Mouse (Mus musculus): ENCODE measurements at regions not wholly inside any gene's neighbourhood (a gene's known extent, or its start where the extent isn't known, plus 50 kb on each side); places are given as distances from the start of the nearest gene placed in this dataset.
A peak's percentile ranks its signal among the peaks of the same experiment; 100 is the strongest.

DNA sequence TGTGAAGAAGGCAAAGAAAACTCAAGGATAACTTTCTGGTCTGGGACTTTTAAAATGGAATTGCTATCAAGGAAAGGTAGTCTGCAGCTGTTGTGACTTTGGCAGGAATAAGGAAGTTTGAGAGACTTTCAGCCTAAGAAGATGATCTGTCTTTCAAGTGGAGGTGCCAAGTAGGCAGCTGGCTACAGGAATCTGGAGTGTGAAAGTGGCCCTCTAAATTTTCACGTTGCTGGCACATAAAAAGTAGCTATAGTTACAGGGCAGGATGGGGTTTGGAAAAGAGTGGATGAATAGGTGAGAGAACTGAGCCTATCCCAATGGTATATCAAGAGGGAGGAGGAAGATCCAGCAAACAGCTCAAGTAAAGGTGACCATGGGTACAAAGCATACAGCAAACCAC lies 284.4 kb upstream of the Pkdcc start:
- Histone ChIP-seq H3K36me3 (no peaks in the 10 kb centered on the region), H3K4me3 (no peak overlapping the region), H3K4me1 (no peaks in the 10 kb centered on the region), H3K27ac (no peak overlapping the region), H3K27me3 (ENCODE audit: insufficient read depth, poor library complexity, severe bottlenecking) (no peaks in the 10 kb centered on the region), H3K9me3 (no peaks in the 10 kb centered on the region)
- no peak for DNase-seq (ENCODE audit: low spot score)
- WGBS, result 54% methylated on average over 1 of the region's 1 CpGs

DNA sequence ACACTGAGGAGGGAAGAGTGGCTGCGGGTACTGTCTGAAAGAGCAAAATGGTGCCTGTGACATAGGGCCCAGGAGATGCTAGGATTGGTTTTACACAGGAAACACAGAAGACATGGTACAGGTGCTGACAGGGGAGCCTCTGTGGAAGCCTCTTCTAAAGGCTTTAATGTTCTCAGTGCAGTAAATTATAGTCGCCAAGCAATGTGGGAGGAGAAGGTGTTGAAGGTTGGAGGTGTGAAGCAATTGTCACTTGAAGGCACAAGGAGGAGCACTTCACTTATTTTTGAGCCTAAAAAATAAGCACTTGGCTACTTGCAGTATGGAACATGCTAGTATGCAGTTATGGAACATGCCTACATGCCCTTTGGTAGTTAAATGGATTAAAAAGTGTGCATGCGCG lies 283.6 kb upstream of the Pkdcc start:
- no peaks in the 10 kb centered on the region for H3K27me3 ChIP-seq (ENCODE audit: insufficient read depth, poor library complexity, severe bottlenecking)
- H3K27ac ChIP-seq, result no peak overlapping the region
- no peak overlapping the region for H3K4me3 ChIP-seq
- no peaks in the 10 kb centered on the region for H3K36me3 ChIP-seq
- no peaks in the 10 kb centered on the region for H3K4me1 ChIP-seq
- WGBS, result 90% methylated on average over 4 of the region's 4 CpGs
- no peaks in the 10 kb centered on the region for H3K9me3 ChIP-seq
- no peak for DNase-seq (ENCODE audit: low spot score)

DNA sequence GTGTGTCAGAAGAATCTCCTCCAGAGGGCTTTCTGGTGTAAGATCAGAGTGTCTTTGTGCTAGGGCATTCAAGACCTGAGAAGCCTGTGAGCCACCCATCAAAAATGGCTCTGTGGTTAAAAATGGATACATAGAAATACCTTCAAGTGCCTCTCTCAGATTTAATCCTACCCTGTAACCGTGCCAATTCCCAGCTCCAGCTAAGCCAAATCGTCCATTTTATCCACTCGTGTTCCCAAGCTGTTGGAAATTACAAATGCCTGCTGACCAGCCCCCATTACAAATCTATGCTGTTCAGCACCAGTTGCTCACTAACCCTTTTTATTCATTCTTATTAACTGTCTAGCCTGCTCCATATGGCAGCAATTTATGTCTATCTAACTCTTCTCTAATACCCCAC lies 278.3 kb upstream of the Pkdcc start:
- 62% methylated on average over 3 of the region's 3 CpGs for WGBS

GRCm38 (mm10) chr17:82946083-82946482 lies 269.0 kb upstream of the Pkdcc start:
- H3K27me3 ChIP-seq (ENCODE audit: insufficient read depth, poor library complexity, severe bottlenecking), result no peaks in the 10 kb centered on the region
- no peak overlapping the region for H3K27ac ChIP-seq
- no peaks in the 10 kb centered on the region for H3K4me1 ChIP-seq
- WGBS, result 53% methylated on average over 4 of the region's 4 CpGs
- no peak for DNase-seq (ENCODE audit: low spot score)
- no peaks in the 10 kb centered on the region for H3K9me3 ChIP-seq
- H3K4me3 ChIP-seq, result no peak overlapping the region
- no peaks in the 10 kb centered on the region for H3K36me3 ChIP-seq

More for the DNA sequence above, 278.3 kb upstream of the Pkdcc start:
- Histone ChIP-seq H3K9me3 (no peaks in the 10 kb centered on the region), H3K4me3 (no peak overlapping the region), H3K36me3 (no peaks in the 10 kb centered on the region), H3K4me1 (0 out of 2 replicates have a peak, but pooled peaks cover 3% of the 10 kb centered on the region), H3K27ac (no peak overlapping the region), H3K27me3 (ENCODE audit: insufficient read depth, poor library complexity, severe bottlenecking) (no peaks in the 10 kb centered on the region)
- DNase-seq (ENCODE audit: low spot score), result no peak

- Histone ChIP-seq H3K36me3 (no peaks in the 10 kb centered on the region), H3K4me3 (no peak overlapping the region), H3K4me1 (no peaks in the 10 kb centered on the region), H3K9me3 (no peaks in the 10 kb centered on the region), H3K27me3 (ENCODE audit: insufficient read depth, poor library complexity, severe bottlenecking) (no peaks in the 10 kb centered on the region), H3K27ac (no peak overlapping the region)
- WGBS, result 58% methylated on average over 4 of the region's 4 CpGs
- DNase-seq (ENCODE audit: low spot score), result no peak
Measured at GRCm38 (mm10) chr17:82949794-82950193, 265.3 kb upstream of the Pkdcc start.

GRCm38 (mm10) chr17:82950268-82950667 lies 264.8 kb upstream of the Pkdcc start:
- Histone ChIP-seq H3K27me3 (ENCODE audit: insufficient read depth, poor library complexity, severe bottlenecking) (no peaks in the 10 kb centered on the region), H3K9me3 (no peaks in the 10 kb centered on the region), H3K36me3 (no peaks in the 10 kb centered on the region), H3K27ac (no peak overlapping the region), H3K4me3 (no peak overlapping the region), H3K4me1 (no peaks in the 10 kb centered on the region)
- 84% methylated on average over 14 of the region's 14 CpGs for WGBS
- no peak for DNase-seq (ENCODE audit: low spot score)

DNA sequence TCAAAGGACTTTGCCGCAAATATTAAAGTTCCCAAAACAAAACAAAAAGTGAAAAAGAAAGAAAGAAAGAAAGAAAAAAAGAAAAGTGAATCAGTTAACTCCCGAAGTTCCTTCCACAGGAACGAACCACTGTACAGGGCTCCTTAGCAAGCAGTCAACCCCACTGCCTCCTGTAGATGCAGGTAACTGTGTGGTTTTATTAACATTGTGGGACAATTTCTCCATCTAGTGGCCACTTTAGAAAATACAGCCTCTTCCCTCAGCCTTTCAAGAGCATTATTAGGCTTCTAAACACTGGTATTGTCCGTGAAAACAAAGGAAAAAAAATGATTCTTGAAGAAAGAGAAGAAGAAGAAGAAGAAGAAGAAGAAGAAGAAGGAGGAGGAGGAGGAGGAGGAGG lies 257.7 kb upstream of the Pkdcc start:
- no peak for DNase-seq (ENCODE audit: low spot score)
- Histone ChIP-seq H3K27ac (no peak overlapping the region), H3K9me3 (no peaks in the 10 kb centered on the region), H3K4me3 (no peak overlapping the region), H3K4me1 (no peaks in the 10 kb centered on the region), H3K27me3 (ENCODE audit: insufficient read depth, poor library complexity, severe bottlenecking) (peaks cover 3% of the 10 kb centered on the region; the same call in 1 of the 2 replicates), H3K36me3 (no peaks in the 10 kb centered on the region)
- WGBS, result 45% methylated on average over 4 of the region's 4 CpGs

DNA sequence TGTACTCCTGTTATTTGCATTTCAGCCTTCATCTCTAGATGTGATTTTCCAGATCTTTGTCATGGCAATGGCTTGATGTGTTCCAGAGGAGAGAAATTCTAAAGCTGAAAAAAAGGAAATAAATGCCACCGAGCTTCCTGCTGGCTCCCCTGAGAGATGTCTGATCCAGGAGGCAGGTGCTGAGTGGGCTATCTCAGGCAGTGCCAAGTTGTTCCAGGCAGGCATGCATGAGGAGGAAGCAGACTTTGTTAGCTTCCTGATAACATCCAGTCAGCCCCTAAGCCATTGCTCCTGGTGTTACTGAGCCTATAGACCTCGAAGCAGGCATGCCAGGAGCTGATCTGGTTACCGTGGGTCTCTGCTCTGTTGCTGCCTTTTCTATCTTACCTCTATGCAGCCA lies 251.7 kb upstream of the Pkdcc start:
- no peaks in the 10 kb centered on the region for H3K27me3 ChIP-seq (ENCODE audit: insufficient read depth, poor library complexity, severe bottlenecking)
- H3K27ac ChIP-seq, result no peak overlapping the region
- H3K9me3 ChIP-seq, result no peaks in the 10 kb centered on the region
- no peaks in the 10 kb centered on the region for H3K36me3 ChIP-seq
- no peak overlapping the region for H3K4me3 ChIP-seq
- peak; percentile 33 for DNase-seq (ENCODE audit: low spot score)
- no peaks in the 10 kb centered on the region for H3K4me1 ChIP-seq
- 49% methylated on average over 3 of the region's 3 CpGs for WGBS

GRCm38 (mm10) chr17:82999710-83000109 lies 215.4 kb upstream of the Pkdcc start:
- WGBS, result 74% methylated on average over 10 of the region's 10 CpGs
- Histone ChIP-seq H3K36me3 (no peaks in the 10 kb centered on the region), H3K27ac (no peak overlapping the region), H3K9me3 (no peaks in the 10 kb centered on the region), H3K4me1 (no peaks in the 10 kb centered on the region), H3K4me3 (no peak overlapping the region), H3K27me3 (ENCODE audit: insufficient read depth, poor library complexity, severe bottlenecking) (no peaks in the 10 kb centered on the region; the same call in 1 of the 2 replicates)
- no peak for DNase-seq (ENCODE audit: low spot score)

DNA sequence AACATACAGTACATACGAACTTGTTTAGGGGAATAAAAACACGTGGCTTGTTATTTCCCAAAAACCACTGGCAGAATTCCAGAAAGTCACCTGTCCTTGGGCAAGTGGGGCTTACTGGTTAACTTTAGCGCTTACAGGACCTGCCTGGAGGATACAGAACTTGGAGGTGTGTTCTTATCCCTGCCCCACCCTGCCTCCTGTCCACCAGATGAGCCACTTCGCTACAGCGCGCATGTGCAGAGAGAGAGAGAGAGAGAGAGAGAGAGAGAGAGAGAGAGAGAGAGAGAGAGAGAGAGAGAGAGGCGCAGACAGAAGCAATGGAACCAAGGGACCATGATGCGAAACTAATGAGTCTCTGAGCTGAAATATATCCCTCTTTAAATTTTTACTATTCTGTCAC lies 214.7 kb upstream of the Pkdcc start:
- Histone ChIP-seq H3K9me3 (no peaks in the 10 kb centered on the region), H3K4me1 (no peaks in the 10 kb centered on the region), H3K27me3 (ENCODE audit: insufficient read depth, poor library complexity, severe bottlenecking) (no peaks in the 10 kb centered on the region; the same call in 1 of the 2 replicates), H3K4me3 (no peak overlapping the region), H3K36me3 (no peaks in the 10 kb centered on the region), H3K27ac (no peak overlapping the region)
- 68% methylated on average over 8 of the region's 8 CpGs for WGBS
- DNase-seq (ENCODE audit: low spot score), result no peak

DNA sequence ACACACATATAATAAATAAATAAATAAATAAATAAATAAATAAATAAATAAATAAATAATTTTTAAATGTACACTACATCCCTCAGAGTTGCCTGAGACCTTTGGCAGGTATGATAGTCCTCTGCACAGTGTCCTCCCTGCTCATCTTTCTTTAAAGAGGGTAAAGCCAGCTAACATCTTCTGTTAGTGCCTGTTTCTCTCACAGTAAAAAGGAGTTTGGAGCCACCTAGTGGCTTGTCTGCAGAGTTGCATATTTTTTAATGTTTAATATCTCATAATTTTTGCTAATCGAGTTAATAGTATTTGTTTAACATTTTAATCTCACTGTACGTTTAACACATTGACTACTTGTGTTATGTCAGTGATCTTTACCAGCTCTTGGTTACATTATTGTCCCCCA lies 213.5 kb upstream of the Pkdcc start:
- H3K4me1 ChIP-seq, result no peaks in the 10 kb centered on the region
- H3K27ac ChIP-seq, result no peak overlapping the region
- 12% methylated on average over 2 of the region's 2 CpGs for WGBS
- DNase-seq (ENCODE audit: low spot score), result no peak
- no peak overlapping the region for H3K4me3 ChIP-seq
- H3K27me3 ChIP-seq (ENCODE audit: insufficient read depth, poor library complexity, severe bottlenecking), result no peaks in the 10 kb centered on the region; the same call in 1 of the 2 replicates
- H3K36me3 ChIP-seq, result no peaks in the 10 kb centered on the region
- no peaks in the 10 kb centered on the region for H3K9me3 ChIP-seq

DNA sequence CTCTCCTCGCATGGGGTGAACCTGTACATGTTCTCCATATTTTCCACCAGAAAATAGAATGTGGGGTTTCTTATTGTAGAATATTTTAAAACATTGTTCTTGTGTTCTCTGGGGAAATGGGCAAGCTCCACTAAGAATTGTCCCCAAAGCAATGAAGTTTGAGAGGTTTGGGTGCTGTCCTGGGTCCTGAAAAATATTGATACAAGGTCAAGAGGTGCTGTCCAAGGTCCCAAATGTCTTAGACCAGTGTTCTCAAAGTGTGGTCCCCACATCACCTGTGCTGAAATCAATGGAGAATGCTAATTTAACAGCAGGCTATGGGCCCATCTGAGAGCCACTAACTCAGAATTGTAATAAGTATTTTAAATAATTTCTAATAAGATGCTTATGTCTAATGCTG lies 204.2 kb upstream of the Pkdcc start:
- 87% methylated on average over 1 of the region's 1 CpGs for WGBS
- DNase-seq (ENCODE audit: low spot score), result no peak
- H3K27ac ChIP-seq, result no peak overlapping the region

GRCm38 (mm10) chr17:83015656-83016055 lies 199.4 kb upstream of the Pkdcc start:
- no peak overlapping the region for H3K27ac ChIP-seq
- no peak overlapping the region for H3K4me3 ChIP-seq
- no peaks in the 10 kb centered on the region for H3K9me3 ChIP-seq
- no peaks in the 10 kb centered on the region for H3K36me3 ChIP-seq
- DNase-seq (ENCODE audit: low spot score), result no peak
- H3K4me1 ChIP-seq, result 0 out of 2 replicates have a peak, but pooled peaks cover 5% of the 10 kb centered on the region
- 54% methylated on average over 2 of the region's 2 CpGs for WGBS
- no peaks in the 10 kb centered on the region for H3K27me3 ChIP-seq (ENCODE audit: insufficient read depth, poor library complexity, severe bottlenecking)

More for the DNA sequence above, 204.2 kb upstream of the Pkdcc start:
- Histone ChIP-seq H3K4me1 (no peaks in the 10 kb centered on the region), H3K4me3 (no peak overlapping the region), H3K36me3 (no peaks in the 10 kb centered on the region), H3K27me3 (ENCODE audit: insufficient read depth, poor library complexity, severe bottlenecking) (no peaks in the 10 kb centered on the region), H3K9me3 (no peaks in the 10 kb centered on the region)

DNA sequence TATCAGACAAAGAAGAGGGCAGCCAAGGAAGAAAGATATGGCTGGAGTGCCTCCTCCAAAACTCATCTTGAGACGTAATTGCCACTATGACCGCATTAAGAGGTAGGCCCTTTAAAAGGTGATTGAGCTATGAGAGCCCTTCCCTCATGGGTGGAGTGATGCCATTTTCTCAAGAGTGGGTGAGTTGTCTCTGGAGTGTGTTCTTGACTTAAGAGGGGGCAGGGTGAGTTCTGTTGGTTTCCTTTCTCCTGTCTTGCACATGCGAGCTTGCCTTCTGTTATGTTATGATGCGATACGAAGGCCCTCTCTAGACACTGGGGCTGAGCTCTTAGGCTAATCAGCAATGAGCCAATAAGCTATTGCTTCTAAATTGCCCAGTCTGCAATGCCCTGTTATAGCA lies 198.2 kb upstream of the Pkdcc start:
- WGBS, result 73% methylated on average over 5 of the region's 5 CpGs
- Histone ChIP-seq H3K4me3 (no peak overlapping the region), H3K27ac (no peak overlapping the region), H3K27me3 (ENCODE audit: insufficient read depth, poor library complexity, severe bottlenecking) (no peaks in the 10 kb centered on the region), H3K9me3 (no peaks in the 10 kb centered on the region), H3K36me3 (no peaks in the 10 kb centered on the region), H3K4me1 (0 out of 2 replicates have a peak, but pooled peaks cover 5% of the 10 kb centered on the region)
- DNase-seq (ENCODE audit: low spot score), result no peak
